Mouse (Mus musculus) G1E-ER4 (cell line): ENCODE measurements around the gene Srrm1. TPM values are rescaled to one million over a fixed set of nuclear protein-coding genes. Genes with fewer than 3 reads are reported as not detected.

Source experiments
- GATA1 ChIP-seq: IDR thresholded peaks from one replicate; pipeline ENCODE4 v1.8.0; 2012; ENCODE audit warnings: low read length, inconsistent platforms
- polyA plus RNA-seq: library from polyadenylated mRNA; stranded (reverse); fragments of >175 nt; gene quantifications from 2 replicates; pipeline ENCODE4 v1.2.3, GENCODE M21; 2012

Srrm1 gene
- polyA plus RNA-seq, 1 experiment: 769 TPM

GRCm38 (mm10) chr4:135296565-135296964, 56.6 kb downstream of the Srrm1 start:
- no peak for TF ChIP-seq GATA1

- no peak for TF ChIP-seq GATA1
Observed at GRCm38 (mm10) chr4:135293813-135294212, 59.3 kb downstream of the Srrm1 start.

DNA sequence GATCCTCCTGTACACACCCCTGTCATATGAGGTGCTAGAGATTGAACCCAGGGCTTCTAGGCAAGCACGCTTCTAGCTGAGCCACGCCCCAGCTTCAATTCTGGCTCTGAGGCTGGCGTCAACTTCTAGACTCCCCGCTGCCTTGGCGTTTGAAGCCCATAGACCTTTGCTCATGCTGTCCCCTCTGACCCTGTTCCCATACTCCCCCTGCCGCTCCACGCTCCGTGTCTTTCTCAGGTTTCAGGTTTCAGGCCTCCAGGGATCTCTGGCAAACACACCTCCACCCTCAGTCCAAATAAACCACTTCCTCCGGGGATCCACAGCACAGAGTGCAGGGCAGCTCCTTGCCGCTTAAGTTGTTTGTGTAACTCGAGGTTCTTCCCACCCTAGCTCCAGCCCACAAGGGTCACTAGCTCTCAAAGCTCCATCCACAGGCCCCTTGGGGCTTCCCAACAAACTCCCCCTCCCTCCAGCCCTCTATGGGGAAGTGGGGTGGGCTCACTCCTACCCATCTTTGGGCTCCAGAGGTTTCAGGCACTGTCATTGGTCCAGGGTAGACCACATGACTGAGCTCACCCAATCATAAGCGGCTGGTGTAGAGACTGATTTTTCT, 60.5 kb downstream of the Srrm1 start:
- TF ChIP-seq GATA1: no peak

DNA sequence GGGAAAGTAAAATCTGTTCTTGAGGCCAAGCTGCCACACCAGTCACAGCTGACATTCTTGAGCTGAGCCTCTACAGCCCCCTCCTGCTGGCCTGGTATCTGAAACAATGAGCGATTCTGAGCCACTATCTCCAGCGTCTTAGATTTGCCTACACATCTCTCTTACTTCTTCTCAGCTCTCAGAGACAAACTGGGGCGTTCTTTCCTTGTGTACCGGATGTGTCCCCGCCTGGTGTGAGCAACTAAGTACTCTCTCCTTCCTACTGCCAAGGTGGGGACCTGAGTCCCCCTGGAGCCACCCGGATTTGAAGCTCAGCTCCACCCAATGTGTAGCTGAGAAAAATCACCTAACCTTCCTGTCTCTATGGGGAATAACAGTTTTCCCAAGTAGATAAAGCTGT, 61.3 kb downstream of the Srrm1 start:
- no peak for TF ChIP-seq GATA1

- TF ChIP-seq GATA1: no peak
Observed at GRCm38 (mm10) chr4:135291199-135291598, 61.9 kb downstream of the Srrm1 start.

DNA sequence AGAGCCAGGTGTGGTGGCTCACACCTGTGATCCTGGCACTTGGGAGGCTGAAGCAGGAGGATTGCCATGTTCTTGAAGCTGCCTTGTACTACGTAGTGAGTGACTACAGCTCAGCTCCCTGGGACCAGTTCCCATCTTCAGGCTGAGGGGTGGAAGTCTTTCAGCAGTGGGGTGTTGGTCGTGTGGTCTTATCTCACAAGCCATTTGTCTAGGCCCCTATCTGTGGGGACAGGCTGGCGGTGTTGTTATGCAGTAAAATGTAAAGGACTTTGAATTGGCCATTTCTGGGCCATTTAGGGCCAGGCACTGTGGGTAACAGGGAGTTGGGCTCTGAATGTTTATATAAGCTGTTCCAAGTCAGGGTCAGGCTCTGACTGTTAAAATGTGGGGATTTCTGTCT, 65.1 kb downstream of the Srrm1 start:
- peak; percentile 73 for TF ChIP-seq GATA1

- no peak for TF ChIP-seq GATA1
Observed at GRCm38 (mm10) chr4:135286833-135287395, 66.2 kb downstream of the Srrm1 start.

- no peak for TF ChIP-seq GATA1
Observed at GRCm38 (mm10) chr4:135286033-135286622, 67.0 kb downstream of the Srrm1 start.

- no peak for TF ChIP-seq GATA1
Observed at GRCm38 (mm10) chr4:135285436-135285835, 67.7 kb downstream of the Srrm1 start.

GRCm38 (mm10) chr4:135283875-135284274, 69.2 kb downstream of the Srrm1 start:
- TF ChIP-seq GATA1: no peak

DNA sequence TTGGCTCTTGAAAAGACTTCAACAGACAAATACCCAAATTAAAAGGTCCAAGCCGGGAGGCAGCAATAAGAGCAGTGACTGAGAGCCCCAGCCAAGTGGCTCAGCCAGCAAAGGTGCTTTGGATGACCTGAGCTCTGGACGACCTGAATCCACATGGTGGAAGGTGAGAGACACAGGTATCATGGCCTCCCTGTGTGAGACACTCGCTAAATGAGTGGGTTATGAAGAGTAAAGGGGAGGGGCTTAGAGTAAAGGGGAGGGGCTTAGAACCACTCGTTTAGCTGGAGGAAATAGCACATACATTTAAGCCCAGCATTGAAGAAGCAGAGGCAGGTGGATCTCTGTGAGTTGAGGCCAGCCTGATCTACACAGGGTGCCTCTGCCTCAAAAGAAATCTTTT, 69.7 kb downstream of the Srrm1 start:
- no peak for TF ChIP-seq GATA1

DNA sequence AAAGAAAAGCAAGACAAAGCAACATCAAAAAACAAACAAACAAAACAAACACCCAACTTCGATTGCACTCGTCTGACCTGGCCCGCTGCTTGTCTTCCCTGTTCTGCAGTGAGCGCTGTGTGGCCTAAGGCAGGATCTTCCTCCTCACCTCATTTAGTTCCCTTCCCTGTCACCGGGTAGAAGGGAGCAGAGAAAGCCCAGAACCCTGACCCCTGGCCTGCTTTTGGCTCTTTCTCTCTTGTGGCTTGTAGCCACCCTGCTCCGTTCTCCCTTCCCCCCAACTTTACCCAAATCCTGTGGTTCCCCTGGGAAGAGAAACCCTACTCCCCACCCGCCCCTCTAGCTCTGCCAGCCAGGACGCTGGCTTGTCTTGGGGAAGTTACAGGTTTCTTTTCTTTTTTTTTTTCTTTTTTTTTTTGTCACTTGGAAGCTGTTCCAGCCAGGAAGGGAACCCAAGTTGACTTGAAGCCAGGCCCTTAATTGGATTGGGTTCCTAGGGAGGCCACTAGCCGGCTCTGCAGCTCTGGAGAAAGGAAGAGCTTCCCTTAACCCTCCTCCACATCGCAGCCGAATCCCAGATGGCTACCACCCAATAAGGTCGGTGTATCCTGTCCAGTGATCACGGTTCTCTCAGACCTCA, 70.3 kb downstream of the Srrm1 start:
- TF ChIP-seq GATA1: no peak

GRCm38 (mm10) chr4:135276681-135277379, 76.3 kb downstream of the Srrm1 start:
- no peak for TF ChIP-seq GATA1

GRCm38 (mm10) chr4:135274761-135275160, 78.4 kb downstream of the Srrm1 start:
- no peak for TF ChIP-seq GATA1

DNA sequence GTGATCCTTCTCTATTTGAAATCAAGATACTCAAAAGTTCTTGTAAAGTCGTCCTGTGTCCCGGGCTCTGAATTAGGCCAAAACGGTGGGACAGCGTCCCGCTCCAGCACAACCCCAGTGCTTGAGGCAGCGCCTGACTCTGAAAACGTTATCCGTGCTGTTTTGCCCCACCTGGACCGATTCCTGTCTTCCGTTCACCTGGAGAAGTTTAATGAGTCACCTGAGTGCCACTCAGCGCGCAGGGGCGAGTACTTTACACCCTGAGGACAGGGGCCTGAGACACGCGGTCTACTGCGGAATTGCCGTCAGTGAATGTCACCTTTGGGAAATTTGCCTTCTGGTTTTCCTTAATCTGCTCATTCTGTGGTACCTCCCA, 79.8 kb downstream of the Srrm1 start:
- TF ChIP-seq GATA1: no peak
